12 mouse cellular contexts compared by ENCODE assay signal in the genomic region with DNA sequence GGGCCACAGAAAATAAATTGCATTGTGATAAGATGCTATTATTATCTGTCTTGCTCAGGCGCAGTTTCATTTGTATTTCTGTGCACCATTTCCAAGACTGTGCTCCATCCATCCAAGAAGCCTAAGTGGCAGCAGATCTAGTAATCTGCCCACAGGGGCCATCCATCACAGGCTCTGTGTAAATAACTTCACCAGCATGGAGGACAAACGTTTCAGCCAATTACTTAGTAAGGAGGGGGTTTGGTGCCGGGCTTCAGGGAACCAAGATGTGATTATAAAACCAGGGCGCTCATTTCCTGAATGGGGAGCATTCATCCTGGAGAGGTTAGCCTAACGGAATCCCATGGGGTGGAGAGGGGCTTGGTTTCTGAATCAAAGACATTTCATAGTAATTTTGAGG.
DNase-seq lines count a peak whose midpoint lies in the region; ATAC-seq and TF ChIP-seq lines count a peak whose summit lies in the region.
"Had no signal": no experiment of that assay in that cellular context is flagged by ENCODE, and none has a peak within 500 bp of the region (broad histone marks: within the 10 kb centered on the region; RNA-seq: fewer than 3 reads in every experiment).

No protein-coding gene starts in this region.

- H3K9me3 ChIP-seq in stomach, embryonic 14.5 days (ENCODE audit: control insufficient read depth, low read depth, low read length) = no peaks in the 10 kb centered on the region
- no peaks in the 10 kb centered on the region for H3K9me3 ChIP-seq in stomach, postnatal 0 days (ENCODE audit: control insufficient read depth, low read length)
- no peaks in the 10 kb centered on the region for H3K9me3 ChIP-seq in embryonic facial prominence, embryonic 14.5 days (ENCODE audit: control insufficient read depth, low read length)
- H3K9me3 ChIP-seq in limb, embryonic 12.5 days = no peaks in the 10 kb centered on the region
- H3K9me3 ChIP-seq in stomach, embryonic 16.5 days (replicated peaks; ENCODE audit: control insufficient read depth, low read length) = no peaks in the 10 kb centered on the region
- H3K9me3 ChIP-seq: G1E had no signal

- H3K9ac ChIP-seq in stomach, embryonic 14.5 days (replicated peaks; ENCODE audit: low read depth, low read length) = no peak overlapping the region
- H3K9ac ChIP-seq in stomach, postnatal 0 days (ENCODE audit: low read length) = no peak overlapping the region
- H3K9ac ChIP-seq in embryonic facial prominence, embryonic 14.5 days (ENCODE audit: low read depth, low read length) = no peak overlapping the region
- H3K9ac ChIP-seq in limb, embryonic 12.5 days (replicated peaks) = no peak overlapping the region
- H3K9ac ChIP-seq in stomach, embryonic 16.5 days (ENCODE audit: low read length) = no peak overlapping the region

- H3K4me2 ChIP-seq in stomach, embryonic 14.5 days (replicated peaks; ENCODE audit: low read depth, low read length) = no peak overlapping the region
- H3K4me2 ChIP-seq in stomach, postnatal 0 days (replicated peaks; ENCODE audit: low read depth) = no peak overlapping the region
- H3K4me2 ChIP-seq in embryonic facial prominence, embryonic 14.5 days (ENCODE audit: low read depth, low read length) = no peak overlapping the region
- H3K4me2 ChIP-seq in limb, embryonic 12.5 days = no peak overlapping the region
- 0 out of 2 replicates have a peak overlapping the region, but pooled peaks have one; percentile 4 for H3K4me2 ChIP-seq in stomach, embryonic 16.5 days (ENCODE audit: low read depth, low read length)

- peak overlapping the region; percentile 3; the same call in 1 of the 2 replicates for H3K27ac ChIP-seq in stomach, embryonic 14.5 days (ENCODE audit: low read length)
- no peak overlapping the region; the same call in 1 of the 2 replicates for H3K27ac ChIP-seq in stomach, postnatal 0 days (replicated peaks)
- H3K27ac ChIP-seq in embryonic facial prominence, embryonic 14.5 days (replicated peaks; ENCODE audit: low read depth, low read length) = peak overlapping the region; percentile 83
- peak overlapping the region; percentile 82 for H3K27ac ChIP-seq in limb, embryonic 12.5 days
- H3K27ac ChIP-seq in stomach, embryonic 16.5 days (ENCODE audit: low read length) = no peak overlapping the region; the same call in 1 of the 2 replicates

- peaks cover 19% of the 10 kb centered on the region for H3K4me1 ChIP-seq in stomach, embryonic 14.5 days (ENCODE audit: control insufficient read depth, insufficient read depth, low read length)
- H3K4me1 ChIP-seq in stomach, postnatal 0 days (replicated peaks; ENCODE audit: control insufficient read depth, insufficient read depth) = no peaks in the 10 kb centered on the region
- peaks cover 27% of the 10 kb centered on the region for H3K4me1 ChIP-seq in embryonic facial prominence, embryonic 14.5 days (ENCODE audit: control insufficient read depth, insufficient read depth, low read length)
- H3K4me1 ChIP-seq in limb, embryonic 12.5 days (replicated peaks) = peaks cover 40% of the 10 kb centered on the region
- H3K4me1 ChIP-seq in stomach, embryonic 16.5 days (ENCODE audit: control insufficient read depth, insufficient read depth, low read length) = 0 out of 2 replicates have a peak, but pooled peaks cover 6% of the 10 kb centered on the region

- TF ChIP-seq CTCF in stomach, postnatal 0 days (IDR thresholded peaks at IDR 0.05; ENCODE audit: low read depth) = no peak

- no peak for TF ChIP-seq EP300 in stomach, postnatal 0 days (optimal IDR thresholded peaks at IDR 0.05)

- H3K36me3 ChIP-seq in stomach, embryonic 14.5 days (ENCODE audit: control insufficient read depth, insufficient read depth, low read length) = no peaks in the 10 kb centered on the region
- no peaks in the 10 kb centered on the region for H3K36me3 ChIP-seq in stomach, postnatal 0 days (ENCODE audit: control insufficient read depth, insufficient read depth, low read length)
- H3K36me3 ChIP-seq in embryonic facial prominence, embryonic 14.5 days (ENCODE audit: control insufficient read depth, insufficient read depth, low read length) = no peaks in the 10 kb centered on the region
- no peaks in the 10 kb centered on the region for H3K36me3 ChIP-seq in limb, embryonic 12.5 days
- H3K36me3 ChIP-seq in stomach, embryonic 16.5 days (ENCODE audit: control insufficient read depth, insufficient read depth, low read length) = no peaks in the 10 kb centered on the region
- H3K36me3 ChIP-seq: G1E had no signal

- no peak overlapping the region for H3K4me3 ChIP-seq in stomach, embryonic 14.5 days (ENCODE audit: low read depth, low read length)
- H3K4me3 ChIP-seq in stomach, postnatal 0 days (ENCODE audit: low read depth, low read length) = no peak overlapping the region
- H3K4me3 ChIP-seq in embryonic facial prominence, embryonic 14.5 days (ENCODE audit: low read depth, low read length) = no peak overlapping the region
- no peak overlapping the region for H3K4me3 ChIP-seq in limb, embryonic 12.5 days (replicated peaks)
- no peak overlapping the region for H3K4me3 ChIP-seq in stomach, embryonic 16.5 days (replicated peaks; ENCODE audit: low read length)

- DNase-seq in stomach, postnatal 0 days (ENCODE audit: low spot score) = no peak
- DNase-seq in embryonic facial prominence, embryonic 14.5 days (ENCODE audit: low spot score) = peak; percentile 91
- no peak for DNase-seq in kidney, postnatal 36 days
- no peak for DNase-seq in layer of hippocampus, postnatal 36 days
- no peak for DNase-seq in right cerebral cortex, postnatal 25 days
- DNase-seq: lung, postnatal 4 days; spleen, adult 18-20 months; thymus, postnatal 36 days had no signal

- no peaks in the 10 kb centered on the region for H3K27me3 ChIP-seq in stomach, embryonic 14.5 days (ENCODE audit: control insufficient read depth, insufficient read depth, low read length)
- H3K27me3 ChIP-seq in stomach, postnatal 0 days (ENCODE audit: control insufficient read depth, insufficient read depth, low read length) = no peaks in the 10 kb centered on the region
- no peaks in the 10 kb centered on the region for H3K27me3 ChIP-seq in embryonic facial prominence, embryonic 14.5 days (replicated peaks; ENCODE audit: control insufficient read depth, insufficient read depth, low read length)
- no peaks in the 10 kb centered on the region for H3K27me3 ChIP-seq in limb, embryonic 12.5 days
- no peaks in the 10 kb centered on the region for H3K27me3 ChIP-seq in stomach, embryonic 16.5 days (ENCODE audit: control insufficient read depth, insufficient read depth, low read length)

- ATAC-seq in stomach, embryonic 14.5 days (ENCODE audit: insufficient number of reproducible peaks, insufficient read depth, low FRiP score, low read depth) = no peak
- ATAC-seq in stomach, postnatal 0 days (ENCODE audit: low FRiP score, low TSS enrichment) = no peak
- ATAC-seq in embryonic facial prominence, embryonic 14.5 days (ENCODE audit: low read depth) = peak; percentile 66
- peak; percentile 72 for ATAC-seq in limb, embryonic 12.5 days (ENCODE audit: insufficient number of reproducible peaks, insufficient read depth, low FRiP score, low TSS enrichment, low read depth)
- ATAC-seq in stomach, embryonic 16.5 days (ENCODE audit: insufficient read depth, low FRiP score) = no peak

- WGBS in stomach, embryonic 14.5 days = 15% methylated on average over 5 of the region's 5 CpGs
- 26% methylated on average over 5 of the region's 5 CpGs for WGBS in stomach, postnatal 0 days
- WGBS in embryonic facial prominence, embryonic 14.5 days = 20% methylated on average over 5 of the region's 5 CpGs
- WGBS in limb, embryonic 12.5 days = 15% methylated on average over 5 of the region's 5 CpGs
- 30% methylated on average over 5 of the region's 5 CpGs for WGBS in stomach, embryonic 16.5 days

Comparison
In these comparisons a context has a peak if more than half of its experiments do, and no peak if none do; other contexts are left out.
1. H3K27ac ChIP-seq: peak in stomach, embryonic 14.5 days (single experiment), embryonic facial prominence, embryonic 14.5 days (single experiment) and limb, embryonic 12.5 days (single experiment); none in stomach, postnatal 0 days (single experiment) and stomach, embryonic 16.5 days (single experiment).
2. ATAC-seq: peak in embryonic facial prominence, embryonic 14.5 days (single experiment) and limb, embryonic 12.5 days (single experiment); none in stomach, embryonic 14.5 days (single experiment), stomach, postnatal 0 days (single experiment) and stomach, embryonic 16.5 days (single experiment).